Mouse (Mus musculus) megakaryocyte progenitor cell, adult 5-6 weeks (primary cell): ENCODE measurements around the gene 4930432K21Rik. TPM values are rescaled to one million over a fixed set of nuclear protein-coding genes. Genes with fewer than 3 reads are reported as not detected.

Experiments
- ATAC-seq: replicated peaks from 2 replicates; pipeline ENCODE4 v1.8.0; 2016; ENCODE audit warnings: mild to moderate bottlenecking, moderate TSS enrichment, inconsistent platforms; ENCODE audit not compliant: poor library complexity
- total RNA-seq, 2 experiments: library from RNA; stranded (forward) in 1 of 2; stranded (reverse) in 1 of 2; fragments of 157-497, 149-512 nt in 1 of 2; fragments of 200-1000 nt in 1 of 2; gene quantifications; 2 replicates each; pipeline versions ENCODE4 v1.2.3 to v1.2.4; 2015 to 2017

4930432K21Rik gene
- total RNA-seq (2015) (0.17 and 0.32 TPM in 2 replicates), total RNA-seq (2017) (2.1 and 2.2 TPM in 2 replicates)

DNA sequence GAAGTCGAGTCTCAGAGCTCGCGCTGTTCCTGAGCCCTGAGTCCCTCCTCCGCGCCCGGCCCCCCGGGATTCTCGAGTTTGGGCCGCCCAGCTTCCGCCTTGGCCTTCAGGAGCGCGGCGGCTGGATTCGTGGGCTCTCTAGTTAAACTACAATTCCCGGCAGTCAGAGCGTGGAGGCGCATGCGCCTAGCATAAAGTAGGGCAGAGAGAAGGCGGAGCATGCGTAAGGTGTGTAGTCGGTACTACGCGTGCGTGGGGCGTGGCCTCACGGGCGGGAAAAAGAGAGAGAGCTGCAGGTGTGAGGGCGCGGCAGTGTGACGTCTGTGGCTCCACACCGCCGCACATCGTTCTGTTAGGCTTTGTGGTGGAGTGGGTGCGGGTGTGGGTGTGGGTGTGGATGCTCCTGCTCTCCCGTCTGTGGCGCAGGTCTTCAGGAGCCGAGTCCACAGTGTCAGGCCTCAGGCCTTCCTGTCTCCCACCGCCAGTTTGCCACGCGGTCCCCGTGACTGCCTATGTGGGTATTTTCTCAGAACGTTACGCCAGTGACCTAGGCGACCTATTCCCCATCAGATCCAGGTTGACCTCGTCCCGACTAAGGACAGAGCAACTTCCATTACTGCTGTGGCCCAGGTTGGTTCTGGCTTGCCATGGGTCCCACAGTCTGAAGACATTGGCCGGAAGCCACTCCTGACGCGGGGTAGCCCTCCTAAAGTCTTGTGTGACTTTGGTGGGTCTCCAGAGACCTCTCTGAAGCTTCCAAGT, at the start of gene 4930432K21Rik, which contains the start of gene Cc2d1a:
TSS of gene 4930432K21Rik (plus strand) at position 257 of the 762 bp plus-strand sequence.
TSS of gene Cc2d1a (minus strand) at position 168 of the 762 bp plus-strand sequence.
- ATAC-seq = peak; percentile 98

DNA sequence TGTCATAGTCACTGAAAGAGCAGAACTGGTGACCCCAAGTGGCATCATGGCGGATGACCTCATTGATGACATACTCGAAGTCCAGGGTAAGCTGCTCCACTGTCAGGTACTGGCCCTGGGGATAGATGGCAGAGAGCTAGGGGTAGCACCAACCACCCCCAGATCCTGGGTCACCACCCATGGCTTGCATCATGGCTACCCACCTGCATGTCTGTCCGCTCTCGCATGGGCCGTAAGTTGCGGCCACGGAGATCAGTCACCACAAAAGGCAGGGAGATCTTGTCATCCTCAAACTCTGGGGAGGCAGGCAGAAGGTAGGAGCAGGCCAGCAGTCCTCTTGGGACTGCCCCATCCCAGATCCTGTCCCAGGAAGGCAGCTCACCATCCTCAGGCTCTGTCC, 49.4 kb upstream of the 4930432K21Rik start:
- ATAC-seq = no peak

DNA sequence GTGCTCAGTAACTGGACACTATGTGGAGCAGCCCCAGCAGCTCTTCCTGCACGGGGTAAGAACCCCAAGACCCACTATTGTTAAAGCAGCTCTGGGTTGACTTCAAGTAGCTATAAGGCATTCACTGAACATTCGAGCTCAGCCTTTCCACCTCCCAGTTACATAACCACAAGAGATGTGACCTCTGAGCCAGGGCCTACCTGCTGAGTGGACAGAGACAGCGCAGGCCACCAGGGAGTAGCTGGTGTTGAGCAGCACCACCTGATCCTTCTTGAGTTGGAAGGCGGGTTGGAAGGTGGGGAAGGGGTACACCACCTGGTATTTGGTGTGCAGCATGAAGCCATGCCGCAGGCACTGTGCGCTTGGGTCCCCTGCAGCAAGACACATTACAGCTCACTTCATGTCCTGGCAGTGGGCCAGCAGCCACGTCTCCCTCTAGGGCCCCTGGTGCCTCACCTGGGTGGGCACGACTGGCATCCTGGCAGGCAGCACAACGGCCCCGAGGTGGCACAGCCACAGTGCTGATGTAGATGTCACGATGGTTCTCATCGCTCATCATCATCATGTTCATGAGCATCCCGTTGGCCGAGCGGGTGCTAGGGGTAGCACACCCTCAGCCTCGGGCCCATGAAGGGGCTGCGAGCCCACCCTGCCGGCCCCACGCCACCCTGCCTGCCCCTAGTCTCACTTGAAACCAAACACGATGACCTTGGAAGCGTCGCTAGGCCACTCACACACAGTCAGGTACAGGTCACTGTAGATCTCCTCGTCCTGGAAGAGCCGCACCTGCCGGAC, 46.2 kb upstream of the 4930432K21Rik start:
- ATAC-seq = no peak

- ATAC-seq = no peak
These were observed 44.2 kb upstream of the 4930432K21Rik start for GRCm38 (mm10) chr8:84103601-84104000.

- peak; percentile 64 for ATAC-seq
These were observed 43.6 kb upstream of the 4930432K21Rik start for GRCm38 (mm10) chr8:84104221-84104620.

DNA sequence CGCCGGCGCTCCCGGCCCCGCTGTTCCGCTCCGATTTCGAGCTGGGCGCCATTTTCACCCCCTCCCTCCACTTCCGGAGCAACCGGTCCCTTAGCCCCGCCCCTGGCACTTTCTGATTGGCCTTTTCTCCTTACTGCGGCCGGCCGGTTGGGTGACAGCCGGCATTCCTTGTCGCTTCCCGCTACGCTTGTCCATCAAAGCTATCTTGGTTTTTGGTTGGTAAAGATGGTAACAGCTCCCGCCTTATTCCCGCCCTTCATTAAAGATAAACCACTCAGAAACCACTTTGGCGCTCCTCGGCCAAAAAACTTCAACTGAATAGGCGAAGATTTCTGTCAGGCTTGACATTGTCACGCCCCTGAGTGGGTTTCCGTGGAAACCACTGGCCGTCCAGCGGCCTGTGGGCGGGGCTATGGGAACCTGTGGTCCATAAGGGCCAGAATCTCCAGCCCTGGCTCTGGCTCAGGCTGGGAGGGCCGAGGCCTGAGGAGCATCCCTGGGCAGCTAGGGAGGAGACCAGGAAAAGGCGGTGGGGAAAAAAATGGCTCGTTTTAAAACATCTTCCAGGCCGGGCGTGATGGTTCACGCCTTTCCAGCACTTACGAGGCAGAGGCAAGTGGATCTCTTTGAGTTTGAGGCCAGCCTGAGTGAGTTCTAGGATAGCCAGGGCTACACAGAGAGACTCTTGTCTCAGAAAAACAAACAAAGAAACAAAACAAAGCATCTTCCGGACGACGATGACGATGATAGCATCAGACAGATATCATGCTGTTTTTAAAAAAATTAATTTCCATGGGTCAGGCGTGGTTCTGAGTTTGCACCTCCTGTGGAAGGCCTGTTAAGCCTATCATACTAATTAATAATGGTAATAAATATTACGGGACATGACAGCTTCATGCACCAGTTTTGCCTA, 42.9 kb upstream of the 4930432K21Rik start, which contains the start of gene Dcaf15:
TSS of gene Dcaf15 (minus strand) at position 72 of the 913 bp plus-strand sequence.
- ATAC-seq = peak; percentile 96

- no peak for ATAC-seq
These were observed 42.1 kb upstream of the 4930432K21Rik start for GRCm38 (mm10) chr8:84105676-84106075.

DNA sequence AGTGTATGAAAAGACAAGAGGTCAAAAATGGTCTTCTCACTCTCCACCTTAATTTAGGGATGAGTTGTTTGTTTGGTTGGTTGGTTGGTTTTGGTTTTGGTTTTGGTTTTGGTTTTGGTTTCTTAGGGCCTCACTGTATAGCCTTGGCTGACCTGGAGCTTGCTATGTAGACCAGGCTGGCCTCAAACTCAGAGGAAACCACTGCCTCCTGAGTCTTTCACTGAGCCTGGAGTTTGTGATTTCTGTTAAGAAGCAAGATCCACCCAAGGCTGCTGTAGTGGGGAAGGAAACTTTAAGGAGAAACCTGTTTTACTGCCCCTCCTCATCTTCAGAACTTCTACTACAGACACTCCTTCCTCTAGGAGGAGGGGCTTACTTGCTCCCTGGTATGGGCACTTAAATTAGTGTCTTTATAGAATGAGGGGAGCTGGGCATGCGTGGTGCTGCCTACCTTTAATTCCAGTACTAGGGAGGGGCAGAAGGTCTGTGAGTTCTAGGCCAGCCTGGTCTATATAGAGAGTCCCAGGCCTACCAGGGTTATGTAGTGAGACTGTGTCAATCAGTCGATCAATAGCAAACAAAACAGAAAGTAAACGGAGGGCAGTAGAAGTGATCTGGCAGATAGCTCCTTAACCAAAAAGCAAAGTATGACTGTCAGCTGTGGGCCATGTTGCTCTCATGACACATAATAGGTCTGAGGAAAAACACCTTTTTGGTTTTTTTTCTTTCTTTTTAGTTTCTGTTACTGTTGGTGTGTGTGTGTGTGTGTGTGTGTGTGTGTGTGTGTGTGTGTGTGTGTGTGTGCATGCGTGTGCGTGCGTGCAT, 41.4 kb upstream of the 4930432K21Rik start:
- ATAC-seq = no peak

DNA sequence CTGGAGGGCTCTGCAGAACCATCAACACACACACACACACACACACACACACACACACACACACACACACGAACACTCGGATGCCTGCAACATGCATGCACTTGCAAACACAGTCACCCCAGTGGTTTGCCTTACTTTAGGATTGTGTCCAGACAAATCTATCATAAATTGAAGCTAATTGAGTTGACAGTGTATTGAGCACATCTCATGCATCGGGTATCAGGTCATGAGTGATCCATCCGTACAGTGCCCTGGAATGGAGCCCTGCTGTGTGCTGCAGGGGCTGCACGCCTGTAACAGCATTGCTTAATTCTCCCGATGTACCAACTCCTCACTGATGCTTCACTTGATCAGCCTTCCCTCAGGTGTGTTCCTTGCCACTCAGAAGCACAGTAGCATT, 32.2 kb upstream of the 4930432K21Rik start:
- no peak for ATAC-seq

GRCm38 (mm10) chr8:84122151-84122550, 25.7 kb upstream of the 4930432K21Rik start:
- no peak for ATAC-seq

GRCm38 (mm10) chr8:84125656-84126055, 22.2 kb upstream of the 4930432K21Rik start, which contains the start of gene Podnl1:
Podnl1 (plus strand) TSS chr8:84125989.
- ATAC-seq = 0 out of 2 replicates have a peak, but pooled peaks have one; percentile 20

DNA sequence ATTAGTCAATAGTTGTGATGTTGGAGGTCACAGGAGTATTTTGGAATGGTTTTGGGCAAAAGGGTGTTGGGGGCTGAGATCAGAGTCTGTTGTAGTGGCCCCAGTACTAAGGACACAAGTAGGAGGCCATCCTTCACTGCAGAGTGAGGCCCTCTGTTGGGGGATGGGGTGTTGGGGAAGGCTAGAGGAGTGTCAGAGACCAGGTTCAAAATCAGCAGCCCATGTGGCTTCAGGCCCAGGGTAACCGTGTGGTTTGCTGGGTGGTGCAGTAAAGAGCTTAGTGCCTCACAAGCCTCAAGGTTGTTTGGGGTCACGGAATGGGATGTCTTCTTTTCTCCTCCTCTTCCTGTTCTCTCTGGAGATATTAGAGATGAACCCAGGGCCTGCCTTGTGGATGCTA, 21.1 kb upstream of the 4930432K21Rik start:
- peak; percentile 6; the same call in 1 of the 2 replicates for ATAC-seq

DNA sequence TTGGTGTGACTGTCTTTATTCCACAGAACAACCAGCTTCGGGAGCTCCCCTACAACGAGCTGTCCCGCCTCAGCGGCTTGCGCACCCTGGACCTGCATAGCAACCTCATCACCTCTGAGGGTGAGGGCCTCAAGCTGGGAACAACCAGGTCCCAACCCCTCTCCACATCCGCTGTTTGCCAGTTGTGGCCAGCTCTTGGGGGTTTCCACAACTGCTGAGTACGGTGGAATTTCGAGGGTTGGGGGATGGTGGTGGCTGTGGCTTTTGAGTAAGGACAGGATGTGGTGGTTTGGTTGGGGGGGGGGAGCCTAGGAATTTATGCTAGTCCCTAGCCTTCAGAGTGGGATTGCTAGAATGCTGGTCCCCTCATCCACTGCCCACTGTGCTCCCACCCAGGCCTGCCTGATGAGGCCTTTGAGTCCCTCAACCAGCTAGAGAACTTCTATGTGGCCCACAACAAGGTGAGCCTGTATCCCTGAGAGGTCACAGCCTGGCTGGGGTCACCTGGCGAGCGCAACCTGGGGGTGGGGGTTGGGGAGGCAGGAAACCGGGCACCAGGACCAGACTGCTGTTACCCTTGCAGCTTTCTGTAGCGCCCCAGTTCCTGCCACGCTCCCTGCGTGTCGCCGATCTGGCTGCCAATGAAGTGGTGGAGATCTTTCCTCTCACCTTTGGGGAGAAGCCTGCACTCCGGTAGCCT, 20.5 kb upstream of the 4930432K21Rik start:
- peak; percentile 64 for ATAC-seq

- no peak for ATAC-seq
These were observed 19.5 kb upstream of the 4930432K21Rik start for GRCm38 (mm10) chr8:84128277-84128676.

GRCm38 (mm10) chr8:84130806-84131205, 17.0 kb upstream of the 4930432K21Rik start:
- ATAC-seq = no peak

- peak; percentile 60 for ATAC-seq
These were observed 15.6 kb upstream of the 4930432K21Rik start for GRCm38 (mm10) chr8:84132225-84132624.

DNA sequence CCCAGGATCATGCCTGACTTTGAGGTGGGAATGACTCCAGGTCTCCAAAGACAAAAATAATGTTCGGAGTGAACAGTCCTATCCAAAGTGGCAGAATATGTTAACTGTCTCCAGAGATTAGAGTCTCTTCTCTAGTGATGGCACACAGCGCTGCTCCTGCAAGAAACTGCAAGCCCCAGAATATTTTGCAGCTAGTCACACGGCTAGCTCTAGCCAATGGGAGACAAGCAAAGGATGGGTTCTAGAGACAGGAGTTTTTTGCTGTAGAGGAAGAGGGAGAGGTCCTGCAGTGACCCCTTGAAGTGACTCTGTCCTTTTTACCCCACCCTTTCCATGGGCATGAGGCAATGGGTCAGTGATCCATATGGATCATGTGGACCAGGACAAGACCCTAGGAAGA, 10.0 kb upstream of the 4930432K21Rik start:
- ATAC-seq = no peak

DNA sequence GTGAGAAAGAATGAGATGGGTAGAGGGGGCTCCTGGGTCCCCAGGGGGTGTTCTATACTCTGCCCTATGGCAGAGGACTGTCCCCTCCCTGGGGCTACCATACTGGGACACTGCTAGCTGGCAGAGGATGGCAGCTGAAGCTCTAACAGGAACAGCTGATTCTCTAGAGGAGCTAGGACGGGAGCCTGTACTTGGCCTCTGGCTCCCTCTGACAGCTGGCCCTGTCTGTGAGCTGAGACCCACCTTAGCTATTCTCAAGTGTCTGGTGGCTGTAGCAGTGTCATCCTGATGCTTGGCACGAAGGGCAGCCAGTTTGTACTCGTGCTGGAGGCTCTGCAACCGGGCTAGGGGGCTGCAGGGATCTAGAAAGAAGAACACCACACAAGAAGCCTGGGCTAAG, 7.0 kb upstream of the 4930432K21Rik start:
- no peak for ATAC-seq

DNA sequence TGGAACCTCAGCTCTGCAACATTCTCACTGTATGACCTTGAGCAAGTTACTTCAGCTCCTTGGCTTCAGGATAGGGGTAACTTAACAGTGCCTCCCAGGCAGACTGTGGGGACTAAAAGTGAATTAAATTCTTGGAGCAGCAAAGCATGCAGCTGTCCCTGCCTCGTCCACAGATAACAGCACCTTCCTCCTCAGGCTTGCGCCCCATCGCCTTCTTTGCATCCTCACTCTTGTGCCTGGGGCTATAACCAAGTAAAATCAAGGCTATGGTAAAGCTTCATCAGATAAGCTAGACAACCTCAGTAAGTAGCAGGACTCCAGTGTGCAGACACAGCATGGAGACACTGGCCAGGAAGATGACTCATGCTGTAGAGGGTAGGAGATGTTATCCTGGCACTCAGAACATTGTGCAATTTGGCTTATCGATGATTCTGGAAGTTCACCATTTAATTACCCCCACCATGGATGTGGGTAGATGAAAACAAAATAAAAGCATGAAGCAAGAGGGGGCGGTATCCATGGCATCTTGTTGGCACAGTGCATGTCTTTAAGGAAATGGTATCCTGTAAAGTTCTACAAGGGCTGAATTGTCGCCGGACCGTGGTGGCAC, 3.1 kb upstream of the 4930432K21Rik start:
- no peak for ATAC-seq
